Mouse (Mus musculus): ENCODE data around the gene Hoxd3.

- no peak for TF ChIP-seq CTCF (IDR thresholded peaks at IDR 0.05; ENCODE audit: low read depth, low read length)
- no peak for TF ChIP-seq POLR2A (IDR thresholded peaks at IDR 0.05; ENCODE audit: extremely low read depth, insufficient read depth, low read length)
Measured at GRCm38 (mm10) chr2:74741979-74742277, 30.2 kb downstream of the Hoxd3 start.
